Mouse (Mus musculus): ENCODE results near the gene Phf13. TPM values are rescaled to one million over a fixed set of nuclear protein-coding genes. Genes with fewer than 3 reads are reported as not detected.

Phf13 gene
- polyA plus RNA-seq, 1 experiment from 2014 or later: 15.1 TPM

- Histone ChIP-seq H3K27me3 (ENCODE audit: control insufficient read depth, insufficient read depth, low read length) (peaks cover 20% of the 10 kb centered on the region), H3K4me3 (ENCODE audit: low read depth, low read length) (peak within 1 kb of the TSS; percentile 71), H3K9ac (replicated peaks; ENCODE audit: low read depth, low read length) (peak within 1 kb of the TSS; percentile 67), H3K4me1 (ENCODE audit: control insufficient read depth, insufficient read depth, low read length) (peaks cover 17% of the 10 kb centered on the region), H3K36me3 (ENCODE audit: control insufficient read depth, insufficient read depth, low read length) (no peaks in the 10 kb centered on the region), H3K4me2 (ENCODE audit: low read depth, low read length) (peak within 1 kb of the TSS; percentile 100), H3K9me3 (ENCODE audit: control insufficient read depth, low read length) (no peaks in the 10 kb centered on the region), H3K27ac (ENCODE audit: low read depth, low read length) (peak within 1 kb of the TSS; percentile 71)
- ATAC-seq (ENCODE audit: low read depth): peak; percentile 87
- WGBS: under 1% methylated on average over 45 of the region's 45 CpGs
Measured at GRCm38 (mm10) chr4:152008622-152009075, 12.6 kb upstream of the Phf13 start, which contains the start of gene Klhl21. TSS of gene Klhl21 (plus strand) at chr4:152008803.

- Histone ChIP-seq H3K4me3 (ENCODE audit: low read depth, low read length) (peak overlapping the region; percentile 71), H3K9me3 (ENCODE audit: control insufficient read depth, low read length) (no peaks in the 10 kb centered on the region), H3K9ac (replicated peaks; ENCODE audit: low read depth, low read length) (peak overlapping the region; percentile 67; the same call in 1 of the 2 replicates), H3K27ac (ENCODE audit: low read depth, low read length) (peak overlapping the region; percentile 39; the same call in 1 of the 2 replicates), H3K27me3 (ENCODE audit: control insufficient read depth, insufficient read depth, low read length) (peaks cover 20% of the 10 kb centered on the region), H3K4me1 (ENCODE audit: control insufficient read depth, insufficient read depth, low read length) (peaks cover 17% of the 10 kb centered on the region), H3K4me2 (ENCODE audit: low read depth, low read length) (peak overlapping the region; percentile 100), H3K36me3 (ENCODE audit: control insufficient read depth, insufficient read depth, low read length) (no peaks in the 10 kb centered on the region)
- under 1% methylated on average over 14 of the region's 14 CpGs for WGBS
- no peak for ATAC-seq (ENCODE audit: low read depth)
Measured at GRCm38 (mm10) chr4:152008148-152008500, 12.1 kb upstream of the Phf13 start.

- peak overlapping the region; percentile 71; the same call in 1 of the 2 replicates for H3K4me3 ChIP-seq (ENCODE audit: low read depth, low read length)
- H3K4me1 ChIP-seq (ENCODE audit: control insufficient read depth, insufficient read depth, low read length): peaks cover 17% of the 10 kb centered on the region
- no peaks in the 10 kb centered on the region for H3K9me3 ChIP-seq (ENCODE audit: control insufficient read depth, low read length)
- WGBS: 3% methylated on average over 8 of the region's 8 CpGs
- H3K27ac ChIP-seq (ENCODE audit: low read depth, low read length): no peak overlapping the region
- peaks cover 20% of the 10 kb centered on the region for H3K27me3 ChIP-seq (ENCODE audit: control insufficient read depth, insufficient read depth, low read length)
- no peak for ATAC-seq (ENCODE audit: low read depth)
- H3K4me2 ChIP-seq (ENCODE audit: low read depth, low read length): peak overlapping the region; percentile 100
- no peaks in the 10 kb centered on the region for H3K36me3 ChIP-seq (ENCODE audit: control insufficient read depth, insufficient read depth, low read length)
- 0 out of 2 replicates have a peak overlapping the region, but pooled peaks have one; percentile 67 for H3K9ac ChIP-seq (replicated peaks; ENCODE audit: low read depth, low read length)
Measured at GRCm38 (mm10) chr4:152007481-152008147, 11.6 kb upstream of the Phf13 start.

- peaks cover 20% of the 10 kb centered on the region for H3K27me3 ChIP-seq (ENCODE audit: control insufficient read depth, insufficient read depth, low read length)
- no peak for ATAC-seq (ENCODE audit: low read depth)
- H3K9me3 ChIP-seq (ENCODE audit: control insufficient read depth, low read length): no peaks in the 10 kb centered on the region
- H3K4me2 ChIP-seq (ENCODE audit: low read depth, low read length): no peak overlapping the region
- peaks cover 17% of the 10 kb centered on the region for H3K4me1 ChIP-seq (ENCODE audit: control insufficient read depth, insufficient read depth, low read length)
- no peak overlapping the region for H3K4me3 ChIP-seq (ENCODE audit: low read depth, low read length)
- 28% methylated on average over 3 of the region's 3 CpGs for WGBS
- H3K27ac ChIP-seq (ENCODE audit: low read depth, low read length): no peak overlapping the region
- no peaks in the 10 kb centered on the region for H3K36me3 ChIP-seq (ENCODE audit: control insufficient read depth, insufficient read depth, low read length)
- no peak overlapping the region for H3K9ac ChIP-seq (replicated peaks; ENCODE audit: low read depth, low read length)
Measured at GRCm38 (mm10) chr4:152006812-152007211, 10.8 kb upstream of the Phf13 start.

- H3K9ac ChIP-seq (replicated peaks; ENCODE audit: low read depth, low read length): no peak overlapping the region
- no peaks in the 10 kb centered on the region for H3K36me3 ChIP-seq (ENCODE audit: control insufficient read depth, insufficient read depth, low read length)
- no peak overlapping the region for H3K27ac ChIP-seq (ENCODE audit: low read depth, low read length)
- no peak overlapping the region for H3K4me3 ChIP-seq (ENCODE audit: low read depth, low read length)
- H3K9me3 ChIP-seq (ENCODE audit: control insufficient read depth, low read length): no peaks in the 10 kb centered on the region
- peaks cover 20% of the 10 kb centered on the region for H3K27me3 ChIP-seq (ENCODE audit: control insufficient read depth, insufficient read depth, low read length)
- peaks cover 16% of the 10 kb centered on the region for H3K4me1 ChIP-seq (ENCODE audit: control insufficient read depth, insufficient read depth, low read length)
- 87% methylated on average over 6 of the region's 6 CpGs for WGBS
- ATAC-seq (ENCODE audit: low read depth): no peak
- H3K4me2 ChIP-seq (ENCODE audit: low read depth, low read length): no peak overlapping the region
Measured at GRCm38 (mm10) chr4:152006137-152006536, 10.1 kb upstream of the Phf13 start.

GRCm38 (mm10) chr4:152002063-152002462, 6.0 kb upstream of the Phf13 start:
- 90% methylated on average over 3 of the region's 3 CpGs for WGBS
- H3K27ac ChIP-seq (ENCODE audit: low read depth, low read length): no peak overlapping the region
- H3K4me2 ChIP-seq (ENCODE audit: low read depth, low read length): no peak overlapping the region
- no peaks in the 10 kb centered on the region for H3K4me1 ChIP-seq (ENCODE audit: control insufficient read depth, insufficient read depth, low read length)
- no peaks in the 10 kb centered on the region for H3K36me3 ChIP-seq (ENCODE audit: control insufficient read depth, insufficient read depth, low read length)
- H3K9ac ChIP-seq (replicated peaks; ENCODE audit: low read depth, low read length): no peak overlapping the region
- no peak overlapping the region for H3K4me3 ChIP-seq (ENCODE audit: low read depth, low read length)
- no peaks in the 10 kb centered on the region for H3K9me3 ChIP-seq (ENCODE audit: control insufficient read depth, low read length)
- peaks cover 7% of the 10 kb centered on the region; the same call in 1 of the 2 replicates for H3K27me3 ChIP-seq (ENCODE audit: control insufficient read depth, insufficient read depth, low read length)
- no peak for ATAC-seq (ENCODE audit: low read depth)

GRCm38 (mm10) chr4:152001335-152001734, 5.3 kb upstream of the Phf13 start:
- Histone ChIP-seq H3K4me1 (ENCODE audit: control insufficient read depth, insufficient read depth, low read length) (no peaks in the 10 kb centered on the region), H3K27ac (ENCODE audit: low read depth, low read length) (no peak overlapping the region), H3K36me3 (ENCODE audit: control insufficient read depth, insufficient read depth, low read length) (no peaks in the 10 kb centered on the region), H3K4me3 (ENCODE audit: low read depth, low read length) (no peak overlapping the region), H3K9ac (replicated peaks; ENCODE audit: low read depth, low read length) (no peak overlapping the region), H3K27me3 (ENCODE audit: control insufficient read depth, insufficient read depth, low read length) (no peaks in the 10 kb centered on the region), H3K9me3 (ENCODE audit: control insufficient read depth, low read length) (no peaks in the 10 kb centered on the region), H3K4me2 (ENCODE audit: low read depth, low read length) (no peak overlapping the region)
- no peak for ATAC-seq (ENCODE audit: low read depth)
- 68% methylated on average over 4 of the region's 4 CpGs for WGBS

- no peaks in the 10 kb centered on the region for H3K4me1 ChIP-seq (ENCODE audit: control insufficient read depth, insufficient read depth, low read length)
Measured at GRCm38 (mm10) chr4:152000906-152001305, 4.8 kb upstream of the Phf13 start.

GRCm38 (mm10) chr4:151999481-151999880, 3.4 kb upstream of the Phf13 start:
- Histone ChIP-seq H3K36me3 (ENCODE audit: control insufficient read depth, insufficient read depth, low read length) (no peaks in the 10 kb centered on the region), H3K4me1 (ENCODE audit: control insufficient read depth, insufficient read depth, low read length) (peaks cover 1% of the 10 kb centered on the region), H3K27me3 (ENCODE audit: control insufficient read depth, insufficient read depth, low read length) (no peaks in the 10 kb centered on the region), H3K27ac (ENCODE audit: low read depth, low read length) (no peak overlapping the region), H3K9ac (replicated peaks; ENCODE audit: low read depth, low read length) (no peak overlapping the region), H3K4me2 (ENCODE audit: low read depth, low read length) (no peak overlapping the region), H3K4me3 (ENCODE audit: low read depth, low read length) (no peak overlapping the region), H3K9me3 (ENCODE audit: control insufficient read depth, low read length) (no peaks in the 10 kb centered on the region)
- no peak for ATAC-seq (ENCODE audit: low read depth)
- WGBS: 71% methylated on average over 3 of the region's 3 CpGs

More at GRCm38 (mm10) chr4:152000906-152001305, 4.8 kb upstream of the Phf13 start:
- Histone ChIP-seq H3K27ac (ENCODE audit: low read depth, low read length) (no peak overlapping the region), H3K4me2 (ENCODE audit: low read depth, low read length) (no peak overlapping the region), H3K9me3 (ENCODE audit: control insufficient read depth, low read length) (no peaks in the 10 kb centered on the region), H3K27me3 (ENCODE audit: control insufficient read depth, insufficient read depth, low read length) (no peaks in the 10 kb centered on the region), H3K4me3 (ENCODE audit: low read depth, low read length) (no peak overlapping the region), H3K9ac (replicated peaks; ENCODE audit: low read depth, low read length) (no peak overlapping the region), H3K36me3 (ENCODE audit: control insufficient read depth, insufficient read depth, low read length) (no peaks in the 10 kb centered on the region)
- 42% methylated on average over 4 of the region's 4 CpGs for WGBS
- ATAC-seq (ENCODE audit: low read depth): no peak
